Mouse (Mus musculus): ENCODE measurements around the gene Atrx. TPM values are rescaled to one million over a fixed set of nuclear protein-coding genes. Genes with fewer than 3 reads are reported as not detected.

Gene Atrx
- total RNA-seq (2023) = 100 to 1,000 TPM; 126 to 145 TPM

GRCm38 (mm10) chrX:105928861-105929477, at the start of gene Atrx:
Atrx (minus strand) TSS chrX:105929403.

DNA sequence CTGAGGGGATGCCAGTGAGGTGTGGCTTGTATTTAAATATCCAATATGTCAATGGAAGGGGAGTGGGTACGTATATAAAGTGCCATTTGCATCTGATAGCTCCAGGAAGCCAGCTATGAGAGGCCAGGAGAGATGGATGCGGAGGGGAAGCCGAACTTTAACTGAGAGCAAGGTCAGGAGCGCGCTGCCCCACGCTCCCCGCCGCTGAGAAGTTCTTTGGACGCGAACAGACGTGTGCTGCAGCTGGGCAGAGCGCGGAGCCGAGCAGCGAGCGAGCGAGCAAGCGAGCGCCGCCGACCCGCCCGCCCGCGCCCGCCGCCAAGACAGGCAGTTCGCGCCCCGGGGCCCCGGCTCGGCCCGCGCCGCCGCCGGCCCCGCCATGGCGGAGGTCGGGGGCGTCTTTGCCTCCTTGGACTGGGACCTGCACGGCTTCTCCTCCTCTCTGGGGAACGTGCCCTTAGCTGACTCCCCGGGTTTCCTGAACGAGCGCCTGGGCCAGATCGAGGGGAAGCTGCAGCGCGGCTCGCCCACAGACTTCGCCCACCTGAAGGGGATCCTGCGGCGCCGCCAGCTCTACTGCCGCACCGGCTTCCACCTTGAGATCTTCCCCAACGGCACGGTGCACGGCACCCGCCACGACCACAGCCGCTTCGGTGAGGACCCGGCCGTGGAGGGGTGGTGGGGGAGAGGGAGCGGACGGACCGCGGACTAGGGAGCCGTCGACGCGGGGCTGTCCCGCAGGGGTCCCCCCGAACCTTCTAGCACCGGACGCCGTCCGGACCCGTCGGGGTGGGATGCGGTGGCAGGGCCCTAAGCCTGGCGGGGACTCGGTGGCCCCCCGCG, 164.8 kb downstream of the Atrx start, which contains the start of gene Fgf16:
Fgf16 (plus strand) TSS at position 118 of the 843 bp plus-strand sequence.

Other genes with a start within 250 kb of the Atrx start
- gene Fgf16, start 165.1 kb downstream of the Atrx start, total RNA-seq (2023) = not detected
- gene Magt1, start 82.5 kb upstream of the Atrx start, total RNA-seq (2023) = 10 to 100 TPM; 38.2 to 38.9 TPM
- gene Cox7b, start 86.3 kb upstream of the Atrx start, total RNA-seq (2023) = 100 to 1,000 TPM; 123 to 128 TPM
- gene Atp7a, start 97.9 kb upstream of the Atrx start, total RNA-seq (2023) = 10 to 100 TPM; 24.2 to 33.9 TPM
- 100 to 1,000 TPM; 106 to 119 TPM for gene Tlr13, start 213.8 kb upstream of the Atrx start, total RNA-seq (2023)

All from neutrophil, adult 83 days (primary cell).